33 mouse cellular contexts compared by ENCODE assay signal in the genomic region with DNA sequence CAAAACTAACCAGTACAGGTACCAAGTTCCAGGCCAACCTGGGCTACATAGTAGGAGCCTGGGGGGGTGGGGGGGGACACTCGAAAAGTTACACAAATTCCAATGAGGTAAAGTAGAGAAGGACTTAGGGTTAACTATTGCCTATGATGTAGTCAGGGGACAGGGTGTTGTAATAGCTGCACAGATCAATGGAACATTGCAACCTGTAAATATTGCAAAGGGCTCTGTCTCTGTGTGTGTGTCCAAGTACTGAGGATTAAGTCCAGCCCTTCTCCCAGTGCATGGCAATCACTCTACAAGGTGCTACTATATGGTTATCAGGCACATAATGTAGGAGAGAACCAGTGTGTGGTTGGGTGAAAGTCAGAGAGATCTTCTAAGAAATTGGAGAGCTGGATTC. TPM values are rescaled to one million over a fixed set of nuclear protein-coding genes. Genes with fewer than 3 reads are reported as not detected.
"Had no signal": no experiment of that assay in that cellular context is flagged by ENCODE, and none has a peak within 500 bp of the region (broad histone marks: within the 10 kb centered on the region; RNA-seq: fewer than 3 reads in every experiment).

No protein-coding gene starts in this region.

- H3K9ac ChIP-seq: heart, embryonic 13.5 days; heart, embryonic 15.5 days; hindbrain, embryonic 13.5 days; hindbrain, embryonic 15.5 days; kidney, embryonic 15.5 days; limb, embryonic 12.5 days had no signal

- H3K4me3 ChIP-seq: gastrocnemius, adult 2 months; heart, adult 2 months; heart, embryonic 13.5 days; heart, embryonic 15.5 days; hindbrain, embryonic 13.5 days; hindbrain, embryonic 15.5 days; kidney, embryonic 15.5 days; left cerebral cortex, adult 2 months; limb, embryonic 10.5 days; limb, embryonic 12.5 days had no signal

- H3K36me3 ChIP-seq: heart, embryonic 15.5 days; hindbrain, embryonic 13.5 days; hindbrain, embryonic 15.5 days had no signal

- ATAC-seq: forebrain, embryonic 16.5 days; hindbrain, postnatal 0 days had no signal

- DNase-seq: gastrocnemius, adult 2 months; gastrocnemius, postnatal 10 days; gastrocnemius, postnatal 25 days; heart, adult 11 months; heart, adult 2 months; heart, postnatal 14 days; heart, postnatal 36 days; kidney, adult 11 months; kidney, adult 2 months; kidney, adult 9 months; kidney, postnatal 25 days; kidney, postnatal 4 days; layer of hippocampus, adult 9-11 months; layer of hippocampus, postnatal 36 days had no signal

- H3K4me2 ChIP-seq: heart, embryonic 11.5 days; heart, embryonic 13.5 days; heart, embryonic 15.5 days; hindbrain, embryonic 13.5 days; hindbrain, embryonic 15.5 days; kidney, embryonic 15.5 days; limb, embryonic 12.5 days had no signal

- H3K27ac ChIP-seq: gastrocnemius, adult 2 months; heart, adult 2 months; heart, embryonic 13.5 days; heart, embryonic 15.5 days; hindbrain, embryonic 13.5 days; hindbrain, embryonic 15.5 days; hindbrain, postnatal 0 days; kidney, embryonic 15.5 days; kidney, postnatal 0 days; left cerebral cortex, adult 2 months; limb, embryonic 10.5 days; limb, embryonic 12.5 days had no signal

- H3K9me3 ChIP-seq: heart, embryonic 13.5 days; heart, embryonic 15.5 days; hindbrain, embryonic 13.5 days; hindbrain, embryonic 15.5 days; kidney, embryonic 15.5 days; limb, embryonic 10.5 days; limb, embryonic 12.5 days had no signal

- H3K4me1 ChIP-seq: kidney, embryonic 15.5 days; limb, embryonic 12.5 days had no signal

- H3K27me3 ChIP-seq: heart, embryonic 15.5 days; hindbrain, embryonic 13.5 days; hindbrain, embryonic 15.5 days; kidney, embryonic 15.5 days; limb, embryonic 12.5 days had no signal

RNA-seq across cellular contexts. Expression of gene Morn3, which starts 45.9 kb away (rescaled TPM):
- total RNA-seq: gastrocnemius, adult 2 months; gastrocnemius, postnatal 10 days; gastrocnemius, postnatal 25 days; heart, adult 2 months; heart, postnatal 36 days; hematopoietic stem cell, adult 5-6 weeks; hindbrain, postnatal 0 days; layer of hippocampus, adult 8-10 months; layer of hippocampus, postnatal 36 days; left cerebral cortex, adult 2 months; left cerebral cortex, postnatal 14 days; left cerebral cortex, postnatal 36 days had no signal
- polyA plus RNA-seq: forebrain, embryonic 16.5 days; frontal cortex, adult 2 months; heart, adult 2 months; heart, embryonic 13.5 days; heart, embryonic 15.5 days; heart, postnatal 0 days; kidney, postnatal 0 days; limb, embryonic 10.5 days; limb, embryonic 12.5 days; limb, embryonic 14.5 days had no signal
